Mouse (Mus musculus) adipocyte (in vitro differentiated cells): ENCODE data around the gene Ubap2.
A peak's percentile ranks its signal among the peaks of the same experiment; 100 is the strongest.

Source experiments
- DNase-seq: peaks from one replicate; pipeline ENCODE4 v3.0.0-alpha.2; 2016; ENCODE audit warnings: low spot score

The Ubap2 gene

DNA sequence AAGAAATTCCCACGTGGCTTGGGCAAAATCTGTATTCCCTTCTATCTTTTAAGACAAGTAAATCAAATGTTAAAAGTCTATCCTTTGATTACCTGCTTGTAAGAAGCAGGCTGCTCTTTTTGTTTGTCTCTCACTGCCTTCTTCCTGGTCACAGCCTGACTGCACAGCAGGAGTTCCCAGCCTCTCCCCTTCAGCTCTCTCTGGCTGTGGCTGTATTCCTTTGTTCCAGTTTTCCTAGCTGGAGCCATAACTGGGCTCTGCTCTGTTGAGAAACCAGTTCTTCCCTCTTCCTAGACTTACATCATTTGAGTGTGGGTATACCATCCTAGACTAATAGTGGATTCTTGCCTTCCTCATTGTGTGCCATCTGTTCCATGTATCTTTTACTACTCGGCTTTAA lies 110.0 kb downstream of the Ubap2 start:
- peak; percentile 50 for DNase-seq

- DNase-seq: no peak
These were observed 113.7 kb downstream of the Ubap2 start for GRCm38 (mm10) chr4:41161232-41161631.

DNA sequence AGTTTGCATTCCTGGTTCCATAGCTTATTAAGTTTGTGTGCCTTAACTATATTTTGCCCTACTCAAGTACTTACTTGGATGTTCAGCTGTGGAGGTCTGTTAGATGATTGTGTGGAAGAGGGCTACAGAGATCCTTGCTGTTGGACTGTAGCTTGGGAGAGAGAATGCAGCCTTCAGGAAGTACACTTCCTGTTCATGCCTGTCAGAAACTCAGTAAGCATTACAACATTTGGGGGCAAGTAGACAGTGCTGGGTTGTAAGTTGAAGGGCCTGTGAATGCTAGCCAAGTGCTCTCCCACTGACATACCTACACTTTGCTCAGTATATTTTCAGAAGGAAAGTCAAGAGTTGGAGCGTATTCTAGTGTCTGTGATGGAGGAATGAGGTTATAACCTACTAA lies 116.7 kb downstream of the Ubap2 start:
- no peak for DNase-seq

GRCm38 (mm10) chr4:41156961-41157360 lies 118.0 kb downstream of the Ubap2 start:
- DNase-seq: no peak

DNA sequence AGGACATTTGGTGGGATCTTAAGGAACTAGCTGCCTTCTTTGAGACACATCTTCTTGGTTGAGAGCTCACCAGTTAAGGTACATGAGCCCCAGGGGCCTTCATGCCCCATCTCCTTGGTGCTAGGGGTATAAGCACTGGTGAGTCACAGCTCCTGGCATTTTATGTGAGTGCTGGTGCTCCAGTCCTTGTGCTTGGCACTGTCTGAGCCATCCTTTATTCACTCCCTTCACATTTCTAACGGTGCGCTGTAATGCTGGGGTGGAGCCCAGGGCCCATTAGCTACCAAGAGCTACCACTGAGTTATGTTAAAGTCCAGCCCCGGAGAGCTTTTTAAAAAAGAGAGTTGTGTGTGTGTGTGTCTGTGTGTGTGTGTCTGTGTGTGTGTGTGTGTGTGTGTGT lies 121.8 kb downstream of the Ubap2 start:
- no peak for DNase-seq

DNA sequence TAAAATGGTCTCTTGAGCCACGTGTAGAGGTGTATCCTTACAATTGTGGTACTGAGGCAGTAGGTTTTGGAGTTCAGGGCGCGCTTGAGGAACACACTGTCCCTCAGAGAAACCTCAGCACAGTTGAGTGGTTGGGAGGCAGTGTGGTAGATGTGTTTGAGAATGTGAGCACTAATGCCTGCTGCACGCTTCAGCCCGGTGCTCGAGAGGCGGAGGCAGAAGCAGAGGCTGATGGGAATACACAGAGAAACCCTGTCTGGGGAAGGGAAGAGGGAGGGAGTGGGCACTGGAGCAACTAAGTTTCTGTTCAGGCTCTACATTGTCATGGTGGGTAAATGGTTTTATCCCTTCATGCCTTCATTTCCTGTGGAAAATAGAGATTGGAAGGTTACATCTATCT lies 123.8 kb downstream of the Ubap2 start:
- DNase-seq: no peak

GRCm38 (mm10) chr4:41149891-41150290 lies 125.1 kb downstream of the Ubap2 start:
- DNase-seq: no peak
